8 mouse cellular contexts compared by ENCODE assay signal in the genomic region with DNA sequence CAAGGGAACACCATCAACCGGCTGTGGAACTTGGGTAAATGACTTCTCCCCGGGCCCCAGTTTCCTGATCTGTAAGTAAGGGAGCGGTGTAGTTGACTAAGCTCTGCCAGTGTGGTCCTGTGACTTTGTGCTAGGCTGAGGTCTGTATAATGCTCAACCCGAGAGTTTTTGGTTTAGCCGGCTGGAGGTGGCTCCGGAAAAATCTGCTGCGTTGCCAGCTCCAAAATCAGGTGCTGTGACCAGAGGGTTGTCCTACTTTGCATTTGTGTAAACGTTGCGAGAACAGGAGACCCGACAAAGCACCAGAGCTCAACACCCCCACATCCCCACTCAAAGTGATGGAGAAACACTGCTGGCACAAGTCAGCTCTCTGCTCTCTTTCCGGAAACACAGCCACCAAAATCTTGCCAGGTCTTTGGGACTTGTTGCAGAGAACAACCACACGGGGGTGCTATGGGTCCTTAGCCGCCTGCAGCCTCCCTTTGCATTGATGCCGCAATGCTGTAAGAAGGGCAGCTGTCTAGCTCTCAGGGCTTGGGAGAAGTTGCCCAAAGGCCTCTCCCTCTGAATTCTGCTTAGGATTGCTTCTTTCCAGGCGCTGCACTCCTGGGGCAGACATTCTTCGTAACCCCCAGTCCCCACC.
DNase-seq lines count a peak whose midpoint lies in the region; ATAC-seq lines count a peak whose summit lies in the region.

No protein-coding gene starts in this region.

- H3K27ac ChIP-seq in hindbrain, embryonic 16.5 days (ENCODE audit: low read depth, low read length): peak overlapping the region; percentile 36
- H3K27ac ChIP-seq in midbrain, embryonic 10.5 days (replicated peaks): peak overlapping the region; percentile 46; the same call in 1 of the 2 replicates

- H3K4me1 ChIP-seq in hindbrain, embryonic 16.5 days (ENCODE audit: control insufficient read depth, insufficient read depth, low read depth, low read length): peaks cover 32% of the 10 kb centered on the region
- H3K4me1 ChIP-seq in midbrain, embryonic 10.5 days: peaks cover 58% of the 10 kb centered on the region

- no peak overlapping the region for H3K4me3 ChIP-seq in hindbrain, embryonic 16.5 days (ENCODE audit: low read length)
- H3K4me3 ChIP-seq in midbrain, embryonic 10.5 days: no peak overlapping the region

- H3K36me3 ChIP-seq in hindbrain, embryonic 16.5 days (ENCODE audit: control insufficient read depth, insufficient read depth, low read length): no peaks in the 10 kb centered on the region
- H3K36me3 ChIP-seq in midbrain, embryonic 10.5 days: no peaks in the 10 kb centered on the region

- H3K9ac ChIP-seq in hindbrain, embryonic 16.5 days (ENCODE audit: low read depth, low read length): 0 out of 2 replicates have a peak overlapping the region, but pooled peaks have one; percentile 16

- ATAC-seq in cerebellum, adult (ENCODE audit: insufficient number of reproducible peaks, low FRiP score, low TSS enrichment): no peak
- peak; percentile 28; the same call in 1 of the 2 replicates for ATAC-seq in hindbrain, embryonic 16.5 days

- H3K27me3 ChIP-seq in hindbrain, embryonic 16.5 days (replicated peaks; ENCODE audit: control insufficient read depth, insufficient read depth, low read length): no peaks in the 10 kb centered on the region
- no peaks in the 10 kb centered on the region for H3K27me3 ChIP-seq in midbrain, embryonic 10.5 days (ENCODE audit: low read depth, poor library complexity, severe bottlenecking)

- no peaks in the 10 kb centered on the region for H3K9me3 ChIP-seq in hindbrain, embryonic 16.5 days (ENCODE audit: control insufficient read depth, low read length)
- H3K9me3 ChIP-seq in midbrain, embryonic 10.5 days (replicated peaks): no peaks in the 10 kb centered on the region

- peak; percentile 66 for DNase-seq in cerebellum, adult 11 months
- peak; percentile 94 to 95 for DNase-seq in cerebellum, postnatal 10 days
- peak; percentile 72 to 85 for DNase-seq in frontal cortex, postnatal 14 days (ENCODE audit: low spot score in 2 of 2)
- DNase-seq in left cerebral cortex, adult 8-10 months (ENCODE audit: low spot score in 2 of 2): peak; percentile 66 to 73
- DNase-seq in midbrain, embryonic 10.5 days (ENCODE audit: low spot score): peak; percentile 84
- DNase-seq in right cerebral cortex, postnatal 25 days: peak; percentile 83

- no peak overlapping the region for H3K4me2 ChIP-seq in hindbrain, embryonic 16.5 days (ENCODE audit: low read length)

- WGBS in hindbrain, embryonic 16.5 days: 40% methylated on average over 16 of the region's 16 CpGs
- 42% methylated on average over 16 of the region's 16 CpGs for WGBS in midbrain, embryonic 10.5 days
